Mouse (Mus musculus) frontal cortex, adult (tissue): Measurements from ENCODE around the gene Mpc1.
A peak's percentile ranks its signal among the peaks of the same experiment; 100 is the strongest.
"Not testable (repeated sequence)": the region's sequence is repeated elsewhere in the genome, so short reads cannot be mapped to it uniquely, and the experiment has no call there.

Source experiments
- ATAC-seq: cut with Nextera tagmentation; 2 replicates; pipeline ENCODE4 v1.9.2; 2017; ENCODE audit warnings: mild to moderate bottlenecking, moderate library complexity, mixed read lengths; ENCODE audit not compliant: low TSS enrichment

Mpc1 gene

GRCm38 (mm10) chr17:8278356-8278755, 4.3 kb upstream of the Mpc1 start:
- ATAC-seq: no peak

- peak; percentile 91 for ATAC-seq
Measured at GRCm38 (mm10) chr17:8283526-8284253, 986 bp downstream of the Mpc1 start.

GRCm38 (mm10) chr17:8284254-8284661, 1.6 kb downstream of the Mpc1 start:
- ATAC-seq: peak; percentile 0; the same call in 1 of the 2 replicates

GRCm38 (mm10) chr17:8285056-8285455, 2.4 kb downstream of the Mpc1 start:
- ATAC-seq: no peak

- no peak for ATAC-seq
Measured at GRCm38 (mm10) chr17:8286987-8287386, 4.3 kb downstream of the Mpc1 start.

- ATAC-seq: no peak
Measured at GRCm38 (mm10) chr17:8289993-8290679, 7.4 kb downstream of the Mpc1 start.

- no peak for ATAC-seq
Measured at GRCm38 (mm10) chr17:8290736-8291135, 8.0 kb downstream of the Mpc1 start.

- no peak for ATAC-seq
Measured at GRCm38 (mm10) chr17:8295825-8296224, 13.1 kb downstream of the Mpc1 start.

GRCm38 (mm10) chr17:8296313-8296844, 13.7 kb downstream of the Mpc1 start:
- no peak for ATAC-seq

- ATAC-seq: no peak
Measured at GRCm38 (mm10) chr17:8297746-8298145, 15.0 kb downstream of the Mpc1 start.

- no peak for ATAC-seq
Measured at GRCm38 (mm10) chr17:8298281-8298680, 15.6 kb downstream of the Mpc1 start.

- ATAC-seq: peak; percentile 54; the same call in 1 of the 2 replicates
Measured at GRCm38 (mm10) chr17:8299524-8299923, 16.8 kb downstream of the Mpc1 start.

- no peak for ATAC-seq
Measured at GRCm38 (mm10) chr17:8301515-8301914, 18.8 kb downstream of the Mpc1 start.

GRCm38 (mm10) chr17:8302772-8303438, 20.2 kb downstream of the Mpc1 start:
- peak; percentile 60; the same call in 1 of the 2 replicates for ATAC-seq

GRCm38 (mm10) chr17:8303671-8304070, 21.0 kb downstream of the Mpc1 start:
- ATAC-seq: no peak

- ATAC-seq: 0 out of 2 replicates have a peak, but pooled peaks have one; percentile 12
Measured at GRCm38 (mm10) chr17:8305801-8306200, 23.1 kb downstream of the Mpc1 start.

- peak; percentile 96 for ATAC-seq
Measured at GRCm38 (mm10) chr17:8310838-8311614, 28.3 kb downstream of the Mpc1 start, which contains the start of gene Sft2d1. Sft2d1 (plus strand) TSS chr17:8311102.

GRCm38 (mm10) chr17:8311751-8312150, 29.0 kb downstream of the Mpc1 start:
- ATAC-seq: no peak

- ATAC-seq: no peak
Measured at GRCm38 (mm10) chr17:8313976-8314375, 31.3 kb downstream of the Mpc1 start.

GRCm38 (mm10) chr17:8316251-8316650, 33.5 kb downstream of the Mpc1 start:
- peak; percentile 65 for ATAC-seq

GRCm38 (mm10) chr17:8326877-8327276, 44.2 kb downstream of the Mpc1 start:
- not testable (repeated sequence) for ATAC-seq
